Mouse (Mus musculus) kidney, embryonic 14.5 days (tissue): ENCODE results near the gene Iffo2. TPM values are rescaled to one million over a fixed set of nuclear protein-coding genes. Genes with fewer than 3 reads are reported as not detected.

Source experiments
- ATAC-seq: fragments of 200-750 bp; cut with Nextera tagmentation; 2 replicates; pipeline ENCODE4 v1.8.0; 2017; ENCODE audit warnings: moderate number of reproducible peaks, mild to moderate bottlenecking, moderate TSS enrichment, moderate library complexity; ENCODE audit not compliant: low FRiP score, low TSS enrichment
- H3K27ac ChIP-seq: fragments of 300-500 bp; sonication (generic); 2 replicates; pipeline ENCODE4 v1.5.1; 2014; ENCODE audit warnings: low read depth, mild to moderate bottlenecking, low read length, moderate library complexity, mixed read lengths
- H3K27me3 ChIP-seq: fragments of 300-500 bp; sonication (generic); 2 replicates; pipeline ENCODE4 v1.6.1; 2014; ENCODE audit warnings: mild to moderate bottlenecking, low read length; ENCODE audit not compliant: control insufficient read depth, insufficient read depth
- H3K36me3 ChIP-seq: fragments of 300-500 bp; sonication (generic); 2 replicates; pipeline ENCODE4 v1.6.1; 2014; ENCODE audit warnings: low read length, mixed read lengths; ENCODE audit not compliant: control insufficient read depth, insufficient read depth
- H3K4me1 ChIP-seq: fragments of 300-500 bp; sonication (generic); 2 replicates; pipeline ENCODE4 v1.6.1; 2014; ENCODE audit warnings: low read length, mixed read lengths; ENCODE audit not compliant: control insufficient read depth, insufficient read depth
- H3K4me2 ChIP-seq: fragments of 300-500 bp; sonication (generic); replicated peaks from 2 replicates; pipeline ENCODE4 v1.6.1; 2014; ENCODE audit warnings: low read depth, mild to moderate bottlenecking, low read length
- H3K4me3 ChIP-seq: fragments of 300-500 bp; sonication (generic); 2 replicates; pipeline ENCODE4 v1.5.1; 2014; ENCODE audit warnings: mild to moderate bottlenecking, low read length
- H3K9ac ChIP-seq: fragments of 300-500 bp; sonication (generic); 2 replicates; pipeline ENCODE4 v1.6.1; 2014; ENCODE audit warnings: low read depth, mild to moderate bottlenecking, low read length, moderate library complexity
- H3K9me3 ChIP-seq: fragments of 300-500 bp; sonication (generic); 2 replicates; pipeline ENCODE4 v1.6.1; 2016; ENCODE audit warnings: low read length; ENCODE audit not compliant: control insufficient read depth
- WGBS: fragments of 180-500 bp; shearing (Covaris S2); extraction: QIAGEN DNeasy Blood & Tissue Kit; methylation state at CpG from one replicate; pipeline ENCODE4 v1.1.7; 2014; 5-methylcytosine and 5-hydroxymethylcytosine counted together
- polyA plus RNA-seq: library from polyadenylated mRNA; unstranded; fragments of >200 nt; fragmentation: Nextera tagmentation; extraction: Ambion mirVana; gene quantifications from 2 replicates; pipeline ENCODE4 v1.2.1, GENCODE M21; 2014

Gene Iffo2
- polyA plus RNA-seq, 1 experiment from 2014 or later = 7.1 TPM

- 90% methylated on average over 7 of the region's 7 CpGs for WGBS
- Histone ChIP-seq H3K9ac (no peak overlapping the region), H3K9me3 (no peaks in the 10 kb centered on the region), H3K36me3 (no peaks in the 10 kb centered on the region), H3K27ac (no peak overlapping the region), H3K4me2 (no peak overlapping the region), H3K27me3 (no peaks in the 10 kb centered on the region), H3K4me1 (no peaks in the 10 kb centered on the region), H3K4me3 (no peak overlapping the region)
- no peak for ATAC-seq
Measured at GRCm38 (mm10) chr4:139540784-139541183, 10.4 kb downstream of the Iffo2 start.

GRCm38 (mm10) chr4:139545791-139546190 is 15.4 kb downstream of the Iffo2 start:
- H3K27me3 ChIP-seq = no peaks in the 10 kb centered on the region
- H3K27ac ChIP-seq = no peak overlapping the region
- no peak overlapping the region for H3K4me3 ChIP-seq
- no peak for ATAC-seq
- H3K36me3 ChIP-seq = no peaks in the 10 kb centered on the region
- WGBS = 57% methylated on average over 6 of the region's 6 CpGs
- H3K9ac ChIP-seq = no peak overlapping the region
- H3K4me2 ChIP-seq = no peak overlapping the region
- H3K9me3 ChIP-seq = no peaks in the 10 kb centered on the region
- H3K4me1 ChIP-seq = no peaks in the 10 kb centered on the region

GRCm38 (mm10) chr4:139549448-139549847 is 19.1 kb downstream of the Iffo2 start:
- ATAC-seq = no peak
- H3K36me3 ChIP-seq = no peaks in the 10 kb centered on the region

GRCm38 (mm10) chr4:139555235-139555634 is 24.9 kb downstream of the Iffo2 start:
- no peak overlapping the region for H3K4me3 ChIP-seq
- no peaks in the 10 kb centered on the region for H3K27me3 ChIP-seq
- H3K27ac ChIP-seq = no peak overlapping the region
- WGBS = 73% methylated on average over 11 of the region's 11 CpGs
- no peak overlapping the region for H3K9ac ChIP-seq
- H3K4me1 ChIP-seq = no peaks in the 10 kb centered on the region
- 0 out of 2 replicates have a peak, but pooled peaks cover 2% of the 10 kb centered on the region for H3K9me3 ChIP-seq
- no peaks in the 10 kb centered on the region for H3K36me3 ChIP-seq
- no peak overlapping the region for H3K4me2 ChIP-seq
- ATAC-seq = no peak

More at GRCm38 (mm10) chr4:139549448-139549847, 19.1 kb downstream of the Iffo2 start:
- Histone ChIP-seq H3K27ac (no peak overlapping the region), H3K27me3 (no peaks in the 10 kb centered on the region), H3K4me1 (no peaks in the 10 kb centered on the region), H3K9ac (no peak overlapping the region), H3K9me3 (0 out of 2 replicates have a peak, but pooled peaks cover 2% of the 10 kb centered on the region), H3K4me3 (no peak overlapping the region), H3K4me2 (no peak overlapping the region)
- 73% methylated on average over 7 of the region's 7 CpGs for WGBS

- no peaks in the 10 kb centered on the region for H3K36me3 ChIP-seq
- H3K27ac ChIP-seq = no peak overlapping the region
- H3K9me3 ChIP-seq = 0 out of 2 replicates have a peak, but pooled peaks cover 2% of the 10 kb centered on the region
- H3K4me2 ChIP-seq = no peak overlapping the region
- 76% methylated on average over 19 of the region's 19 CpGs for whole genome bisulfite sequencing
- no peak overlapping the region for H3K9ac ChIP-seq
- ATAC-seq = no peak
- no peak overlapping the region for H3K4me3 ChIP-seq
- H3K4me1 ChIP-seq = no peaks in the 10 kb centered on the region
- no peaks in the 10 kb centered on the region for H3K27me3 ChIP-seq
Measured at GRCm38 (mm10) chr4:139555951-139556350, 25.6 kb downstream of the Iffo2 start.

DNA sequence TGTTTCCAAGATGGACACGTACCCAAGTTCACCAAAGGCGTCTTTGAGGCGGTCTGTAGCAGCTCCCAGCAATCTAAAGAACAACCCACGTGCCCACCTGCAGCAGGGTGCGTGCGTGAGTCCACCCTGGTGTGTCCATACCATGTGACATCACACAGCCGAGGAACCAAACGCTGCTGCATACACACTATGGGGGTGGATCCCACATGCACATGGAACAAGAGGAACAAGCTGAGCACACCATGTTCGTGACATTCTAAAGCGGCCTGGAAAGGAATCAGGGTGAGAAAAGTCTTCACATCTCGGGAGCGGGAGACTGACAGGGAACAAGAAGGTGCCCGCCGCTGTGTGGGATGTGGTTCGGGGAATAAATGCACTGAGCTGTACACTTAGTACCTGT is 38.0 kb downstream of the Iffo2 start:
- no peak overlapping the region for H3K4me3 ChIP-seq
- H3K9me3 ChIP-seq = no peaks in the 10 kb centered on the region
- H3K4me2 ChIP-seq = no peak overlapping the region
- H3K27ac ChIP-seq = no peak overlapping the region
- no peak for ATAC-seq
- H3K36me3 ChIP-seq = no peaks in the 10 kb centered on the region
- no peaks in the 10 kb centered on the region for H3K4me1 ChIP-seq
- no peaks in the 10 kb centered on the region for H3K27me3 ChIP-seq
- WGBS = 87% methylated on average over 15 of the region's 15 CpGs
- H3K9ac ChIP-seq = no peak overlapping the region

DNA sequence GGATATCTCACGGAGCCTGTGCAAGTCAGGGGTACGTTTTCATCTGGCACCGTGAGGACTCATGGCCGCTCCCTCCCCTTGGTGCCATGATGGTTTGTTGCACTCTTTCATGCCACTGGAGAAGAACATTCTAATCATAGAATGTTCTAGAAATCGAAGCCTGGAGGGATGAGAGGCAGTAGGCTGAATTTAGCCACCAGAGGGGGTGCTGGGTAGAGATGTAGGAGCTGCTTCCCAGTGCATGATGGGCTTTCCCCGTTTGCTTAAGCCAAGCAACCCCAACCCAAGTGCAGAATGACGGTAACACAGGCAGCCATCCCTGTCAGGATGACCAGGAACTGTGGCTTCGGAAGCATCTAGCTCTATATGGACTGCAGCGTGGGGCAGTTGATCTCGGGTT is 40.4 kb downstream of the Iffo2 start:
- H3K27me3 ChIP-seq = no peaks in the 10 kb centered on the region; the same call in 1 of the 2 replicates
- no peak overlapping the region for H3K4me3 ChIP-seq
- no peak overlapping the region for H3K27ac ChIP-seq
- H3K9ac ChIP-seq = no peak overlapping the region
- H3K9me3 ChIP-seq = no peaks in the 10 kb centered on the region
- H3K4me1 ChIP-seq = peaks cover 9% of the 10 kb centered on the region
- ATAC-seq = no peak
- 85% methylated on average over 10 of the region's 10 CpGs for WGBS
- no peak overlapping the region for H3K4me2 ChIP-seq
- H3K36me3 ChIP-seq = no peaks in the 10 kb centered on the region

DNA sequence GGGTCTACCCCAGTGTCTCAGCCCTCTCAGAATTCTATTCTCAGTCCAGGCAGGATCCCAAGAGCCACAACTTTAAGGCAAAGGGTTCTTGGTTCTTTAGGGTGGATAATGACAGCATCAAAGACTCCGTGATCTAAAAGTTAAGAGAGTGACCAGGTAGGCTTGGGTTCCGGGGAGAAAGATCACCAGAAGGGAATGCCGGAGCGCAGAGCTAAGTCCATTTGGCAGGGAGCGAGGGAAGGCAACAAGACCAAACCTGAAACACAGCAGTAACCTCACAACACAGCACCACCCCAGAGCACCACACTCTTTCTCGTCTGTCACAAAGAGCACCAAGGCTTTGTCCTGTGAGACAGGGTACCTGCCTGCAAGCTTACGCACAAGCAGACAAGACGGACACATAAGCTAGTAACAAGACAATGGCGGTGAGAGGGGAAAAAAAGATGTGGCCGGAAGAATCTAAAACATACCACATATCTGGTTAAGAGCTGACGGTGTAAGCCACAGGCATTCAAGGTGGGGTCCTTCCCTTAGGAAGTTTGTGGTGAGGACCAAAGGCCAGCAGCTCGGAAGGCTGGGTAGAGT is 42.7 kb downstream of the Iffo2 start:
- no peak overlapping the region for H3K27ac ChIP-seq
- peaks cover 30% of the 10 kb centered on the region for H3K4me1 ChIP-seq
- H3K27me3 ChIP-seq = no peaks in the 10 kb centered on the region; the same call in 1 of the 2 replicates
- H3K9me3 ChIP-seq = no peaks in the 10 kb centered on the region
- ATAC-seq = no peak
- no peak overlapping the region for H3K9ac ChIP-seq
- 90% methylated on average over 12 of the region's 12 CpGs for WGBS
- H3K4me3 ChIP-seq = no peak overlapping the region
- H3K36me3 ChIP-seq = no peaks in the 10 kb centered on the region
- no peak overlapping the region for H3K4me2 ChIP-seq

- no peaks in the 10 kb centered on the region for H3K9me3 ChIP-seq
- under 1% methylated on average over 51 of the region's 52 CpGs for WGBS
- no peaks in the 10 kb centered on the region; the same call in 1 of the 2 replicates for H3K27me3 ChIP-seq
- peak overlapping the region; percentile 75 for H3K4me3 ChIP-seq
- ATAC-seq = peak; percentile 96
- peak overlapping the region; percentile 83 for H3K9ac ChIP-seq
- H3K36me3 ChIP-seq = no peaks in the 10 kb centered on the region
- peak overlapping the region; percentile 87 for H3K4me2 ChIP-seq
- H3K27ac ChIP-seq = peak overlapping the region; percentile 81
- H3K4me1 ChIP-seq = peaks cover 42% of the 10 kb centered on the region
Measured at GRCm38 (mm10) chr4:139574156-139574798, 43.9 kb downstream of the Iffo2 start.
